Mouse (Mus musculus): ENCODE results near the gene Celsr3. TPM values are rescaled to one million over a fixed set of nuclear protein-coding genes. Genes with fewer than 3 reads are reported as not detected.
A peak's percentile ranks its signal among the peaks of the same experiment; 100 is the strongest.

Gene Celsr3
- total and polyA plus RNA-seq, 3 experiments = 0.03 to 0.12 TPM; not detected in 1

GRCm38 (mm10) chr9:108782836-108783547 lies 43.1 kb upstream of the Celsr3 start:
- no peaks in the 10 kb centered on the region for H3K9me3 ChIP-seq (replicated peaks; ENCODE audit: insufficient read depth, low read length)
- H3K79me2 ChIP-seq (ENCODE audit: control insufficient read depth, insufficient read depth, low read length, poor library complexity) = peaks cover 31% of the 10 kb centered on the region
- H3K27ac ChIP-seq (ENCODE audit: control insufficient read depth, low read depth, low read length) = no peak overlapping the region
- TF ChIP-seq TBP (IDR thresholded peaks at IDR 0.05; ENCODE audit: low read depth, low read length) = no peak
- H3K36me3 ChIP-seq (ENCODE audit: control insufficient read depth in 1 of 2, insufficient read depth in 2 of 2, low read length in 2 of 2) = peaks cover 0 to 13% of the 10 kb centered on the region in 2 experiments; a peak in 2 of 4 replicates
- peak overlapping the region; percentile 43 to 87 for H3K4me3 ChIP-seq (ENCODE audit: control insufficient read depth in 1 of 2, insufficient read depth in 1 of 2, low read depth in 2 of 2, low read length in 2 of 2)
- H3K4me1 ChIP-seq (ENCODE audit: control insufficient read depth in 1 of 2, insufficient read depth in 2 of 2, low read length in 2 of 2) = peaks cover 0 to 6% of the 10 kb centered on the region in 2 experiments; a peak in 3 of 4 replicates
- H3K27me3 ChIP-seq (ENCODE audit: control insufficient read depth in 1 of 2, insufficient read depth in 2 of 2, low read length in 2 of 2) = no peaks in the 10 kb centered on the region
- DNase-seq (ENCODE audit: low read depth, low spot score) = no peak
- peak overlapping the region; percentile 12; the same call in 1 of the 2 replicates for H3K9ac ChIP-seq (ENCODE audit: control insufficient read depth, low read depth, low read length, poor library complexity, severe bottlenecking)

- Histone ChIP-seq H3K9me3 (replicated peaks; ENCODE audit: insufficient read depth, low read length) (no peaks in the 10 kb centered on the region), H3K36me3 (ENCODE audit: control insufficient read depth in 1 of 2, insufficient read depth in 2 of 2, low read length in 2 of 2) (peaks cover 0 to 13% of the 10 kb centered on the region in 2 experiments; a peak in 2 of 4 replicates), H3K27ac (ENCODE audit: control insufficient read depth, low read depth, low read length) (no peak within 1 kb of the TSS), H3K4me3 (ENCODE audit: control insufficient read depth in 1 of 2, insufficient read depth in 1 of 2, low read depth in 2 of 2, low read length in 2 of 2) (peak within 1 kb of the TSS; percentile 87 to 94), H3K4me1 (ENCODE audit: control insufficient read depth in 1 of 2, insufficient read depth in 2 of 2, low read length in 2 of 2) (peaks cover 0 to 6% of the 10 kb centered on the region in 2 experiments; a peak in 3 of 4 replicates), H3K79me2 (ENCODE audit: control insufficient read depth, insufficient read depth, low read length, poor library complexity) (peaks cover 38% of the 10 kb centered on the region), H3K27me3 (ENCODE audit: control insufficient read depth in 1 of 2, insufficient read depth in 2 of 2, low read length in 2 of 2) (no peaks in the 10 kb centered on the region), H3K9ac (ENCODE audit: control insufficient read depth, low read depth, low read length, poor library complexity, severe bottlenecking) (peak within 1 kb of the TSS; percentile 75)
- peak; percentile 46; the same call in 1 of the 2 replicates for TF ChIP-seq POLR2AphosphoS2 (IDR thresholded peaks at IDR 0.05; ENCODE audit: low read length)
- TF ChIP-seq NELFE (IDR thresholded peaks at IDR 0.05; ENCODE audit: low read depth, low read length) = peak; percentile 49; the same call in 1 of the 2 replicates
- no peak for TF ChIP-seq EP300 (IDR thresholded peaks at IDR 0.05; ENCODE audit: low read depth in 1 of 2, low read length in 2 of 2)
- TF ChIP-seq ZKSCAN1 (IDR thresholded peaks at IDR 0.05; ENCODE audit: low read depth, low read length) = no peak
- no peak for TF ChIP-seq MAFK (IDR thresholded peaks at IDR 0.05; ENCODE audit: borderline replicate concordance, low read depth, low read length)
- TF ChIP-seq TBP (IDR thresholded peaks at IDR 0.05; ENCODE audit: low read depth, low read length) = no peak
- TF ChIP-seq NRF1 (IDR thresholded peaks at IDR 0.05; ENCODE audit: insufficient read depth, low read depth, low read length, poor library complexity, severe bottlenecking) = peak; percentile 79
- no peak for TF ChIP-seq MYC (IDR thresholded peaks at IDR 0.05; ENCODE audit: low read depth, low read length)
- no peak for TF ChIP-seq UBTF (IDR thresholded peaks at IDR 0.05; ENCODE audit: borderline replicate concordance, insufficient read depth, low read depth, low read length)
- peak; percentile 76 for TF ChIP-seq HCFC1 (IDR thresholded peaks at IDR 0.05; ENCODE audit: low read depth, low read length)
- TF ChIP-seq MXI1 (IDR thresholded peaks at IDR 0.05; ENCODE audit: low read depth, low read length) = peak; percentile 71
- TF ChIP-seq E2F4 (IDR thresholded peaks at IDR 0.05; ENCODE audit: borderline replicate concordance, low read depth, low read length) = no peak
- TF ChIP-seq ZC3H11A (IDR thresholded peaks at IDR 0.05; ENCODE audit: low read depth, low read length) = no peak
- no peak for TF ChIP-seq USF2 (IDR thresholded peaks at IDR 0.05; ENCODE audit: borderline replicate concordance in 1 of 2, insufficient read depth in 1 of 2, low read depth in 1 of 2, low read length in 2 of 2)
- no peak for TF ChIP-seq USF1 (IDR thresholded peaks at IDR 0.05; ENCODE audit: low read depth, low read length)
- TF ChIP-seq GATA1 (IDR thresholded peaks at IDR 0.05; ENCODE audit: low read depth, low read length) = no peak
- TF ChIP-seq TAL1 (IDR thresholded peaks at IDR 0.05; ENCODE audit: low read length) = no peak
- peak; percentile 67; the same call in 1 of the 2 replicates for TF ChIP-seq SIN3A (IDR thresholded peaks at IDR 0.05; ENCODE audit: low read length)
- TF ChIP-seq POLR2A (IDR thresholded peaks at IDR 0.05; ENCODE audit: control insufficient read depth in 1 of 2, insufficient read depth in 1 of 2, low read depth in 1 of 2, low read length in 2 of 2, poor library complexity in 1 of 2) = peak; percentile 45 to 74; a peak in 3 of 4 replicates
- TF ChIP-seq SMC3 (IDR thresholded peaks at IDR 0.05; ENCODE audit: low read depth, low read length) = no peak
- peak; percentile 78; the same call in 1 of the 2 replicates for TF ChIP-seq ELF1 (IDR thresholded peaks at IDR 0.05; ENCODE audit: low read depth, low read length)
- TF ChIP-seq KAT2A (conservative IDR thresholded peaks at IDR 0.05; ENCODE audit: low read depth, low read length) = no peak
- no peak for TF ChIP-seq MEF2A (IDR thresholded peaks at IDR 0.05; ENCODE audit: extremely low read depth, insufficient replicate concordance, low read depth, low read length, poor library complexity, severe bottlenecking)
- TF ChIP-seq MAX (IDR thresholded peaks at IDR 0.05; ENCODE audit: low read length) = no peak
- TF ChIP-seq MAZ (IDR thresholded peaks at IDR 0.05; ENCODE audit: low read depth, low read length) = no peak
- DNase-seq (ENCODE audit: low read depth, low spot score) = peak; percentile 95
Measured at GRCm38 (mm10) chr9:108783548-108784463, 42.3 kb upstream of the Celsr3 start, which contains the start of gene Ip6k2. Ip6k2 (plus strand) TSS chr9:108783796.
